Mouse (Mus musculus) layer of hippocampus, adult 2 months (tissue): Measurements from ENCODE around the gene Crip1. TPM values are rescaled to one million over a fixed set of nuclear protein-coding genes. Genes with fewer than 3 reads are reported as not detected.
A peak's percentile ranks its signal among the peaks of the same experiment; 100 is the strongest.

Source experiments
- DNase-seq, 2 experiments: peaks; one replicate each; pipeline ENCODE4 v3.0.0; 2022; ENCODE audit warnings: low spot score in 2 of 2
- H3K27ac ChIP-seq: fragments of 200-600 bp; 2 replicates; pipeline ENCODE4 v1.8.1; 2022
- H3K4me3 ChIP-seq: fragments of 200-600 bp; 2 replicates; pipeline ENCODE4 v1.8.1; 2022; ENCODE audit warnings: mild to moderate bottlenecking
- CTCF ChIP-seq: fragments of 200-600 bp; conservative IDR thresholded peaks from 2 replicates; pipeline ENCODE4 v1.8.1; 2022; ENCODE audit warnings: antibody characterized with exemption, mild to moderate bottlenecking, moderate library complexity
- total RNA-seq, 2 experiments: library from RNA; stranded (reverse); gene quantifications; 2 replicates each; pipeline ENCODE4 v1.2.3; 2021

Crip1 gene
- total RNA-seq, 2 experiments from 2014 or later: 11.9 to 12.9 TPM

GRCm38 (mm10) chr12:113154747-113155075, 8.6 kb downstream of the Crip1 start:
- no peak for DNase-seq
- Histone ChIP-seq H3K27ac (no peak overlapping the region), H3K4me3 (peak overlapping the region; percentile 51; the same call in 1 of the 2 replicates)
- TF ChIP-seq CTCF: no peak

DNA sequence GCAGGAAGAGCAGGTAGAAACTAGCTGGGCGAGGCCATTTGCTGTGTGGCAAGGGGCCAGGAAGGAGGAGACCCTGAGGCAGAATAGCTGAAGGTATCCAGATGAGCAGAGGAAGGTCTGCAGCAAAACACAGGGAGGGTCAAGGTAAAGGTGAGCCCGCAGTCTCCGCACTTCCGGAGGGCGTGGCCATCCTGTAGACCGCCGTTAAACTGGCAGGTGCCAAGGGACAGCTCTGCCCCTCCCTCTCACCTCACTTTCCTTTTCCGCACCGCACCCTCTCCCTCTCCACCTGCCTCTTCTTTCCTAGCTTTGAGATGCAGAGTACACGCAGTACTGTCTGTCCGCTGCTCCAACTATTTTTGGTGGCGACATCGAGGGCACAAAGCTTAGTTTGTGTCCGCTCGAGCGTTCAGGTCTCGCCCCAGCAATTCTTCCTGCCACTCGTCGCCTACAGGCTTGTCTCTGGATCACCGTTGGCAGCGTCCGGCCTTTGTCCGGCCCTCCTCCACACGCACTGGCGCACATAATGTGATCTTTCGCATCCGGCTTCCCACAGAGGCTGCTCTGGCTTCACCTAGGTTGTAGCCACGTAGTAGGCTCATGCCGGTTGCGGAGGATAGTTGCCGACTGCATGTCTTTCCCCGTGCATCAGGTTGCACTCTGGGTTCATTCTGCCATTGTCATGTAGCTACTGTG, 9.1 kb downstream of the Crip1 start:
- no peak for TF ChIP-seq CTCF
- Histone ChIP-seq H3K27ac (peak overlapping the region; percentile 83), H3K4me3 (peak overlapping the region; percentile 51)
- DNase-seq: no peak

DNA sequence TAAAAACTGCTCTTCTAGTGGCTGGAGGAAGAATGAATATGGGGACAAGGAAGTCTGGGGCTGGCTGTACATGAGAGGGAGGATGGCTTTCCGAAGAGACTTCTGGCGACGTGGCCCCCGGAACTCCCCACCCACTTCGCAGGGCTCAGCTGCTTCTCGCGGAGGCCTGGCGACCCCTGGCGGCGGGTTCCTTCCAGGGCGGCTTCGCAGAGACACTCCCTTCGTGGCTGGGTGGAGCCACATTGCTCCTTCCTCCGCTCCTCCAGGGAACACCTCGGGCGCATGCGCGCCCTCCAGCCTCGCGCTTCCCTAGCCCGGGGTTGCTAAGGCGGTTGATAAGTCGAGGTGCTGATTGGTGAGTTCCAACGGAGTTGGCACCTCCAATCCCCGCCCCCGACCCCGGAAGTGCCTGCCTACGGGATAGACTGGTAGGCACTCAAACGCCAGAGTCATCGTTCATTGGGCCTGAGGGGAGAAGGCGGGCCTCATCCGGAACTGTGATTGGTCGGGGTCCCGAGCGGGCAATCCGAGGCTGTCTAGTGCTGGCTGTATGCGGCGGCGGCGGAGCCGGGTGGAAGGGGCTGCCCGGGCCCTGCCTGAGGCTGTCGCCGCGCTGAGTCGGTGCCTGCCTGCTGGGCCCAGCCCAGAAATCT, 9.9 kb downstream of the Crip1 start, which contains the start of gene Tedc1:
Gene Tedc1 (plus strand): TSS at position 535 of the 653 bp plus-strand sequence.
- TF ChIP-seq CTCF: peak; percentile 100
- Histone ChIP-seq H3K4me3 (peak within 1 kb of the TSS; percentile 61), H3K27ac (peak within 1 kb of the TSS; percentile 83)
- peak; percentile 99 to 100 for DNase-seq

GRCm38 (mm10) chr12:113156540-113156929, 10.4 kb downstream of the Crip1 start:
- no peak for TF ChIP-seq CTCF
- DNase-seq: no peak
- H3K4me3 ChIP-seq: peak overlapping the region; percentile 61
- no peak overlapping the region for H3K27ac ChIP-seq

- no peak for DNase-seq
- Histone ChIP-seq H3K4me3 (no peak overlapping the region), H3K27ac (no peak overlapping the region)
- no peak for TF ChIP-seq CTCF
Measured at GRCm38 (mm10) chr12:113157002-113157401, 10.9 kb downstream of the Crip1 start.

GRCm38 (mm10) chr12:113157521-113157920, 11.4 kb downstream of the Crip1 start:
- Histone ChIP-seq H3K27ac (no peak overlapping the region), H3K4me3 (no peak overlapping the region)
- TF ChIP-seq CTCF: no peak
- no peak for DNase-seq

DNA sequence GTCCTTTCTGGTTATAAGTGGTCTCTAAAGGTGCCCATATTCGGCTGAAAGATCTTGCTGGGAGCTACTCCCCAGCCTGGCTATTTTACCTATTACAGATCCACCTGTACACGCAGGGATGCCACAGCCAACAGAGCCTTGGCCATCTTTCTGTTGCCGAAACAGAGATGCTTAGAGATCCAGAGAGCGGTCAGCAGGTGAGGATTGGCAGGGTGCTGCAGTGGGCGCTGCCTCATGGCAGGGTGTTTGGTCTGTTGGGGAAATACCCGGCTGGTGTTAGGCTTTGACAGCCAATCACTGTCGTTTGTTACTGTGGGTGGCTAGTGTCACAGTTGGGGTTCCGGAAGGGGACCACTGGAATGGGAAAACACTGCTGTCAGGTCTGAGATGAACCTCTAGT, 11.9 kb downstream of the Crip1 start:
- no peak for DNase-seq
- no peak overlapping the region for H3K27ac ChIP-seq
- no peak for TF ChIP-seq CTCF
- H3K4me3 ChIP-seq: no peak overlapping the region

DNA sequence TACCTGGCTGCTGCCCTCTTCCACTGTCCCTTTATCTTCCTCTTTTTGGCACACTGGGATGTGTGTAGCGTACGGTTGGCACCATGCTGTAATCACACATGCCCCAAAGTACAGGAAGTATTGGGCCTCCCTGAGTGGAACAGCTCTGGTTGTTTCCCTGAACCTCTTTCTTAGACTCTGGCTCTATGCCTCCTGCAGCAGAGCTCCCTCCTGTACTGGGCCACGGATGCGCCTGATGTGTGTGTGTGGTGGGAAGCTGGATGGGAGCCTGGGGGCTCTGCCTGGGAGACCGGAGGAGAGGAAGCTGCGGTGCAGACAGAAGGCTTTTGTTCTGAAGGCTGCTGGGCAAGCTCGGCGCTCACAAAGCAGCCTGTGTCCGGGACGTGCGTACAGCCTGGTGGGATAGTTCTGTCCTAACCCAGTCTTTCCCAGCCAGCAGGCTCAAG, 17.5 kb downstream of the Crip1 start:
- TF ChIP-seq CTCF: no peak
- Histone ChIP-seq H3K4me3 (no peak overlapping the region), H3K27ac (peak overlapping the region; percentile 87)
- peak; percentile 43 to 63 for DNase-seq

GRCm38 (mm10) chr12:113168031-113168536, 22.0 kb downstream of the Crip1 start:
- H3K4me3 ChIP-seq: no peak overlapping the region
- DNase-seq: no peak
- no peak for TF ChIP-seq CTCF
- H3K27ac ChIP-seq: no peak overlapping the region

DNA sequence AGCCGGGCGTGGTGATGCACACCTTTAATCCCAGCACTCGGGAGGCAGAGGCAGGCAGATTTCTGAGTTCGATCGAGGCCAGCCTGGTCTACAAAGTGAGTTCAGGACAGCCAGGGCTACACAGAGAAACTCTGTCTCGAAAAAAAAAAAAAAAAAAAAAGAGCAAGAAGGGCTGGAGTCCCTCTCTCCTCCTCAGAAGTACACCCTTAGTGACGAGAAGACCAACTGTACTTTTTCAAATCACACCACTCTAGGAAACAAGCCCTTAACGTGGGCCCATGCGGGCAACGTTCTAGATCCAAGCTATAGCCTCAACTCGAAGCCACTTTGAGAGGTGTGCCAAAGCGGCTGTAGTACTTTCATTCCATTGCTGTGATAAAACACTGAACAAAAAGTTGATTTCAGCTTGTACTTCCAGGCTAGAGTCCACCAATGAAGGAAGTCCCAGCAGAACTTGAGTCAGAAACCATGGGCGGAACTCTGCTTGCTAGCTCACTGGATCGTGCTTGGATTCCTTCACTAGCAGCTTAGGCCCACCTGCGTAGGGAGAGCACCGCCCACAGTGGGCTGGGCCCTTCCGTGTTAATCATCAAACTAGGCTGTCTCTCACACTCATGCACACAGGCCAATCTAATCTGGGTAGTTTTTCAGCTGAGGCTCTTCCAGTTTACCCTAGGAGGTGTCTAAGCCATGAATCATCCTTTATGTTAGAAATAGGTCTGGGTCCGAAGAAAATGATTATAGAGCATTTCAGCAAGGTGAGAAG, 31.0 kb downstream of the Crip1 start:
- Histone ChIP-seq H3K4me3 (no peak overlapping the region), H3K27ac (no peak overlapping the region)
- no peak for TF ChIP-seq CTCF
- DNase-seq: no peak

DNA sequence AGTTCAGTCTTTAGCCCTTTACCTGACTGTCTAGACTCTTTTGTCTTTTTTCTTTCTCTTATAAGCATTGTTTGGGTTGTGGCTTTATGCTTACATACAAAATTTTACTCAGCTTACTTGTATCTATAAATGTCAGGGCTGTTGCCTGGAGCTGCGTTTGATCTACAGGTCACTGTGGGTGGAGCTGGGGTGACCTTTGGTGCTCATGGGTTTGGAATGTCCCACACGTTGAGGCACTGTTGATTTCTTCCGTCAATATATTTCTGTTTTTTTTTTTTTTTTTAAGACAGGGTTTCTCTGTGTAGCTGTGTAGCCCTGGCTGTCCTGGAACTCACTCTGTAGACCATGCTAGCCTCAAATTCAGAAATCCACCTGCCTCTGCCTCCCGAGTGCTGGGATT, 34.9 kb downstream of the Crip1 start:
- no peak overlapping the region for H3K27ac ChIP-seq
- DNase-seq: no peak
- H3K4me3 ChIP-seq: no peak overlapping the region
- TF ChIP-seq CTCF: no peak

GRCm38 (mm10) chr12:113184945-113185344, 38.8 kb downstream of the Crip1 start:
- no peak overlapping the region for H3K4me3 ChIP-seq
- no peak for DNase-seq
- H3K27ac ChIP-seq: no peak overlapping the region
- TF ChIP-seq CTCF: no peak
